Mouse (Mus musculus) heart, postnatal 0 days (tissue): ENCODE measurements around the gene Vps37d. TPM values are rescaled to one million over a fixed set of nuclear protein-coding genes. Genes with fewer than 3 reads are reported as not detected.
A peak's percentile ranks its signal among the peaks of the same experiment; 100 is the strongest.

ENCODE experiments used
- ATAC-seq: fragments of 200-750 bp; cut with Nextera tagmentation; 2 replicates; pipeline ENCODE4 v1.8.0; 2017; ENCODE audit warnings: low read depth, moderate number of reproducible peaks, moderate library complexity; ENCODE audit not compliant: insufficient read depth
- DNase-seq: peaks from one replicate; pipeline ENCODE4 v3.0.0-alpha.2; 2016; ENCODE audit warnings: low spot score
- H3K27ac ChIP-seq: fragments of 300-500 bp; sonication (generic); 2 replicates; pipeline ENCODE4 v1.5.1; 2014; ENCODE audit warnings: low read depth, mild to moderate bottlenecking
- H3K27me3 ChIP-seq: fragments of 300-500 bp; sonication (generic); 2 replicates; pipeline ENCODE4 v1.6.1; 2014; ENCODE audit warnings: low read length, mixed read lengths; ENCODE audit not compliant: control insufficient read depth, insufficient read depth
- H3K36me3 ChIP-seq: fragments of 300-500 bp; sonication (generic); replicated peaks from 2 replicates; pipeline ENCODE4 v1.6.1; 2014; ENCODE audit warnings: low read length, mixed read lengths; ENCODE audit not compliant: control insufficient read depth, insufficient read depth
- H3K4me1 ChIP-seq: fragments of 300-500 bp; sonication (generic); 2 replicates; pipeline ENCODE4 v1.6.1; 2014; ENCODE audit warnings: antibody characterized with exemption; ENCODE audit not compliant: control insufficient read depth, insufficient read depth
- H3K4me2 ChIP-seq: fragments of 300-500 bp; sonication (generic); 2 replicates; pipeline ENCODE4 v1.6.1; 2014; ENCODE audit warnings: low read depth, mild to moderate bottlenecking, low read length, moderate library complexity
- H3K4me3 ChIP-seq: fragments of 300-500 bp; sonication (generic); 2 replicates; pipeline ENCODE4 v1.5.1; 2014; ENCODE audit warnings: low read depth, low read length
- H3K9ac ChIP-seq: fragments of 300-500 bp; sonication (generic); replicated peaks from 2 replicates; pipeline ENCODE4 v1.6.1; 2014; ENCODE audit warnings: low read depth, low read length, mixed read lengths
- H3K9me3 ChIP-seq: fragments of 300-500 bp; sonication (generic); replicated peaks from 2 replicates; pipeline ENCODE4 v1.6.1; 2016; ENCODE audit warnings: low read length; ENCODE audit not compliant: control insufficient read depth
- CTCF ChIP-seq: IDR thresholded peaks from 2 replicates; pipeline ENCODE4 v1.5.1; 2016; ENCODE audit warnings: antibody characterized with exemption, control low read depth, low read depth
- EP300 ChIP-seq: IDR thresholded peaks from 2 replicates; pipeline ENCODE4 v1.6.1; 2016; ENCODE audit warnings: antibody characterized with exemption, low read depth
- WGBS: fragments of 180-500 bp; shearing (Covaris S2); extraction: QIAGEN DNeasy Blood & Tissue Kit; methylation state at CpG from one replicate; pipeline ENCODE4 v1.1.7; 2014; 5-methylcytosine and 5-hydroxymethylcytosine counted together
- polyA plus RNA-seq: library from polyadenylated mRNA; unstranded; fragments of >200 nt; fragmentation: Nextera tagmentation; extraction: Ambion mirVana; gene quantifications from 2 replicates; pipeline ENCODE4 v1.2.1, GENCODE M21; 2015
- total RNA-seq: library from RNA; depleted of rRNA; stranded (reverse); fragments of >200 nt; gene quantifications from 2 replicates; pipeline ENCODE4 v1.2.3, GENCODE M21; 2014; ENCODE audit warnings: low replicate concordance; rRNA removed

The Vps37d gene
- total and polyA plus RNA-seq, 2 experiments from 2014 or later: 1.0 to 5.6 TPM

GRCm38 (mm10) chr5:135024665-135025224 is 53.3 kb downstream of the Vps37d start:
- no peak for TF ChIP-seq CTCF
- no peak for TF ChIP-seq EP300
- DNase-seq (peak; percentile 44), ATAC-seq (no peak)
- Histone ChIP-seq H3K4me1 (peaks cover 43% of the 10 kb centered on the region), H3K27me3 (no peaks in the 10 kb centered on the region), H3K36me3 (no peaks in the 10 kb centered on the region), H3K27ac (no peak overlapping the region), H3K4me2 (peak overlapping the region; percentile 85), H3K9me3 (no peaks in the 10 kb centered on the region), H3K9ac (no peak overlapping the region), H3K4me3 (peak overlapping the region; percentile 60)
- 34% methylated on average over 11 of the region's 11 CpGs for WGBS

DNA sequence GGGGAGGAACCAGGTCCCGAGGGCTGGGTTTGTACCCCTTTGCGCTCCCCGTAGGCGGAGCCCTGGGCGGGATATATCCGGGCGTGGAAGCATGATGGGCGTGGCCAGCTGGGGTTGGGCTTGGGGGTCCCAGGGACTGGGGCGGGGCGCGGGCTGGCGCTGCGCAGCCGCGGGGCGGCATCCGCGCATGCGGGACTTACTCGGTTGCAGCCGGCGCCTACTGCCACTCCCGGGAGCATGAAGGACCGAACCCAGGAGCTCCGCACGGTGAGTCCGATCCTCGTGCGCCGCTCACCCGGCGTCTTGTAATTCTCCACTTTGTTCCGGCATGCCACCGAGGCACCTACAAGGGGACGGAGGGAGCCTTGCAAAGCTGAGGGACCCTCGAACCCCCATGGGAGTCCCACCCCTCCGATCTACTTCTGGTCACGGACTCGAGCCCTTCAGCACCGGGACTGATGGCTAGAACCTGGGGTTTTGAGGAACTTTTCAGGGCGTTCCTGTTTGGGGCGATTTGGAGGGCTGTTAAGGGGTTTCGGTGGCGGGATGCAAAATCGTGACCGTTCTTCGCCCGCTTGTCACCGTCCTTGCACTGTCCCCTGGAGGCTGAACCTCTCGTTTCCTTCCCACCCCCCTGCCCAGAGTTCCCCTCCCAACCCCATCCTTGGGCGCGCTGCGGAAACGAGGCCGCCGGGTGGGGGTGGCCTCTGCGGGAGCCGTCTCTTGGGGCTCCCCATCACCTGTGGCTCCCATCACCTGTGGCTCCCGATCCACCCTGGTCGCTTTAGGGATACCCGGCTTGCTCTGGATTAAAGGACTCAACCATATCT is 54.5 kb downstream of the Vps37d start, which contains the start of gene Stx1a:
Gene Stx1a (plus strand): TSS at position 139 of the 830 bp plus-strand sequence.
- DNase-seq: peak; percentile 79
- under 1% methylated on average over 61 of the region's 61 CpGs for WGBS
- Histone ChIP-seq H3K27me3 (no peaks in the 10 kb centered on the region), H3K9me3 (no peaks in the 10 kb centered on the region), H3K4me3 (peak within 1 kb of the TSS; percentile 60), H3K4me2 (peak within 1 kb of the TSS; percentile 85), H3K36me3 (no peaks in the 10 kb centered on the region), H3K9ac (peak within 1 kb of the TSS; percentile 55), H3K4me1 (peaks cover 34% of the 10 kb centered on the region), H3K27ac (peak within 1 kb of the TSS; percentile 18; the same call in 1 of the 2 replicates)
- TF ChIP-seq CTCF (no peak), EP300 (no peak)
- ATAC-seq: peak; percentile 78

Other genes starting within 250 kb of the Vps37d start
- gene Tmem270, start 171.5 kb downstream of the Vps37d start, total RNA-seq: not detected in 2 replicates
- gene Tmem270, start 171.5 kb downstream of the Vps37d start, polyA plus RNA-seq: not detected in 2 replicates
- not detected in 2 replicates for gene Cldn13, start 162.7 kb downstream of the Vps37d start, total RNA-seq
- gene Cldn13, start 162.7 kb downstream of the Vps37d start, polyA plus RNA-seq: 0.18 and 0.22 TPM in 2 replicates
- gene Mettl27, start 145.9 kb downstream of the Vps37d start, total RNA-seq: 4.6 and 9.4 TPM in 2 replicates
- gene Mettl27, start 145.9 kb downstream of the Vps37d start, polyA plus RNA-seq: 6.4 and 8.3 TPM in 2 replicates
- 0.12 and 10.2 TPM in 2 replicates for gene Cldn4, start 131.3 kb downstream of the Vps37d start, total RNA-seq
- gene Cldn4, start 131.3 kb downstream of the Vps37d start, polyA plus RNA-seq: 0.18 TPM in 1 of 2 replicates, not detected in the other
- gene Cldn3, start 92.1 kb downstream of the Vps37d start, total RNA-seq: 3.8 and 15.2 TPM in 2 replicates
- gene Cldn3, start 92.1 kb downstream of the Vps37d start, polyA plus RNA-seq: 1.4 and 4.5 TPM in 2 replicates
- gene Abhd11, start 69.1 kb downstream of the Vps37d start, total RNA-seq: 55.6 and 60.8 TPM in 2 replicates
- 99.5 and 100 TPM in 2 replicates for gene Abhd11, start 69.1 kb downstream of the Vps37d start, polyA plus RNA-seq
- gene Stx1a, start 54.8 kb downstream of the Vps37d start, total RNA-seq: 2.3 and 3.7 TPM in 2 replicates
- 2.3 and 2.5 TPM in 2 replicates for gene Stx1a, start 54.8 kb downstream of the Vps37d start, polyA plus RNA-seq
- 7.7 and 19.7 TPM in 2 replicates for gene Dnajc30, start 14.1 kb downstream of the Vps37d start, total RNA-seq
- 33.6 and 34.1 TPM in 2 replicates for gene Dnajc30, start 14.1 kb downstream of the Vps37d start, polyA plus RNA-seq
- gene Bud23, start 13.3 kb downstream of the Vps37d start, total RNA-seq: 34.2 and 49.6 TPM in 2 replicates
- gene Bud23, start 13.3 kb downstream of the Vps37d start, polyA plus RNA-seq: 33.7 and 38.2 TPM in 2 replicates
- gene Mlxipl, start 11.6 kb upstream of the Vps37d start, total RNA-seq: 1.2 and 16.0 TPM in 2 replicates
- 3.4 and 5.3 TPM in 2 replicates for gene Mlxipl, start 11.6 kb upstream of the Vps37d start, polyA plus RNA-seq
- gene Tbl2, start 71.4 kb upstream of the Vps37d start, total RNA-seq: 30.0 and 66.2 TPM in 2 replicates
- gene Tbl2, start 71.4 kb upstream of the Vps37d start, polyA plus RNA-seq: 10.4 and 11.3 TPM in 2 replicates
- gene Bcl7b, start 90.0 kb upstream of the Vps37d start, total RNA-seq: 10.6 and 23.2 TPM in 2 replicates
- 51.8 and 54.5 TPM in 2 replicates for gene Bcl7b, start 90.0 kb upstream of the Vps37d start, polyA plus RNA-seq
- gene Baz1b, start 109.0 kb upstream of the Vps37d start, total RNA-seq: 21.3 and 30.0 TPM in 2 replicates
- 11.9 and 13.1 TPM in 2 replicates for gene Baz1b, start 109.0 kb upstream of the Vps37d start, polyA plus RNA-seq
- gene Fzd9, start 173.0 kb upstream of the Vps37d start, total RNA-seq: 3.3 and 7.4 TPM in 2 replicates
- 1.8 and 2.4 TPM in 2 replicates for gene Fzd9, start 173.0 kb upstream of the Vps37d start, polyA plus RNA-seq